Mouse (Mus musculus) thymus, adult 2 months (tissue): ENCODE measurements around the gene Nr2c1.

Experiments used
- CTCF ChIP-seq: fragments of 200-500 bp; IDR thresholded peaks from 2 replicates; pipeline ENCODE4 v1.5.1; 2012; ENCODE audit warnings: mild to moderate bottlenecking, control low read depth, low read length, moderate library complexity, borderline replicate concordance; ENCODE audit not compliant: control insufficient read depth, poor library complexity, insufficient read depth; ENCODE audit errors: extremely low read depth
- POLR2A ChIP-seq: fragments of 200-500 bp; IDR thresholded peaks from 2 replicates; pipeline ENCODE4 v1.6.1; 2012; ENCODE audit warnings: mild to moderate bottlenecking, low read length, control low read depth, moderate library complexity; ENCODE audit not compliant: control insufficient read depth, poor library complexity, insufficient read depth; ENCODE audit errors: extremely low read depth

- TF ChIP-seq CTCF (no peak), POLR2A (no peak)
Observed at GRCm38 (mm10) chr10:94112207-94112606, 35.6 kb upstream of the Nr2c1 start.
